Mouse (Mus musculus) gastrocnemius, adult 2 months (tissue): Measurements from ENCODE around the gene Jag2. TPM values are rescaled to one million over a fixed set of nuclear protein-coding genes. Genes with fewer than 3 reads are reported as not detected.

Experiments
- DNase-seq: peaks from one replicate; pipeline ENCODE4 v3.0.0; 2022
- H3K27ac ChIP-seq: fragments of 200-600 bp; 2 replicates; pipeline ENCODE4 v1.8.1; 2022; ENCODE audit warnings: mild to moderate bottlenecking
- H3K4me3 ChIP-seq: fragments of 200-600 bp; 2 replicates; pipeline ENCODE4 v1.8.1; 2022; ENCODE audit warnings: mild to moderate bottlenecking, moderate library complexity
- CTCF ChIP-seq: fragments of 200-600 bp; IDR thresholded peaks from 2 replicates; pipeline ENCODE4 v1.8.1; 2022; ENCODE audit warnings: antibody characterized with exemption, mild to moderate bottlenecking, moderate library complexity
- intact Hi-C: fragments of 180-260 bp; cut with DNase I; formaldehyde crosslinking; loops from one replicate; pipeline ENCODE4 v1.15.1; 2025
- total RNA-seq, 2 experiments: library from RNA; stranded (reverse); gene quantifications; 2 replicates each; pipeline ENCODE4 v1.2.3; 2021

The Jag2 gene
- total RNA-seq, 2 experiments from 2014 or later: 20.3 to 30.2 TPM

GRCm38 (mm10) chr12:112952926-112953565 is 23.5 kb upstream of the Jag2 start:
- Histone ChIP-seq H3K4me3 (no peak overlapping the region), H3K27ac (peak overlapping the region; percentile 66)
- DNase-seq: no peak
- intact Hi-C loops: no loop called here
- TF ChIP-seq CTCF: no peak

- peak; percentile 46 for DNase-seq
- no peak for TF ChIP-seq CTCF
- H3K4me3 ChIP-seq: no peak overlapping the region
- peak overlapping the region; percentile 76 for H3K27ac ChIP-seq
- intact Hi-C loops: no loop called here
Observed at GRCm38 (mm10) chr12:112952433-112952832, 22.9 kb upstream of the Jag2 start.

- Histone ChIP-seq H3K27ac (peak overlapping the region; percentile 76), H3K4me3 (no peak overlapping the region; the same call in 1 of the 2 replicates)
- intact Hi-C loops: no loop called here
- TF ChIP-seq CTCF: no peak
- no peak for DNase-seq
Observed at GRCm38 (mm10) chr12:112951150-112951842, 21.7 kb upstream of the Jag2 start.

GRCm38 (mm10) chr12:112950761-112951129 is 21.2 kb upstream of the Jag2 start:
- intact Hi-C loops: no loop called here
- Histone ChIP-seq H3K4me3 (peak overlapping the region; percentile 81), H3K27ac (peak overlapping the region; percentile 76)
- no peak for DNase-seq
- TF ChIP-seq CTCF: no peak

- no peak for TF ChIP-seq CTCF
- peak; percentile 92 for DNase-seq
- peak overlapping the region; percentile 81 for H3K4me3 ChIP-seq
- peak overlapping the region; percentile 76 for H3K27ac ChIP-seq
- intact Hi-C loops: no loop called here
Observed at GRCm38 (mm10) chr12:112950040-112950760, 20.6 kb upstream of the Jag2 start.

GRCm38 (mm10) chr12:112947307-112947706 is 17.7 kb upstream of the Jag2 start:
- TF ChIP-seq CTCF: peak; percentile 67
- peak; percentile 56 for DNase-seq
- intact Hi-C loops: no loop called here
- H3K4me3 ChIP-seq: no peak overlapping the region
- no peak overlapping the region for H3K27ac ChIP-seq

GRCm38 (mm10) chr12:112943669-112944068 is 14.1 kb upstream of the Jag2 start:
- intact Hi-C loops: loop anchor here (5.0 kb wide), 1 partner anchor 66 kb away; no protein-coding TSS in a partner anchor
- TF ChIP-seq CTCF: no peak
- DNase-seq: no peak
- Histone ChIP-seq H3K27ac (no peak overlapping the region), H3K4me3 (no peak overlapping the region)

- TF ChIP-seq CTCF: no peak
Observed at GRCm38 (mm10) chr12:112941776-112942713, 12.5 kb upstream of the Jag2 start, which contains the start of gene Nudt14. Nudt14 (minus strand) TSS chr12:112942124.

GRCm38 (mm10) chr12:112941156-112941775 is 11.7 kb upstream of the Jag2 start:
- TF ChIP-seq CTCF: no peak
- Histone ChIP-seq H3K27ac (peak overlapping the region; percentile 99), H3K4me3 (peak overlapping the region; percentile 90)
- intact Hi-C loops: loop anchor here (5.0 kb wide), 1 partner anchor 64 kb away; no protein-coding TSS in a partner anchor
- no peak for DNase-seq

More at GRCm38 (mm10) chr12:112941776-112942713, 12.5 kb upstream of the Jag2 start, which contains the start of gene Nudt14:
- peak within 1 kb of the TSS; percentile 99 for H3K27ac ChIP-seq
- intact Hi-C loops: loop anchor here (5.0 kb wide), 1 partner anchor 65 kb away; no protein-coding TSS in a partner anchor
- H3K4me3 ChIP-seq: peak within 1 kb of the TSS; percentile 90
- peak; percentile 88 for DNase-seq

- peak; percentile 55 for DNase-seq
- Histone ChIP-seq H3K4me3 (no peak overlapping the region), H3K27ac (peak overlapping the region; percentile 99; the same call in 1 of the 2 replicates)
- TF ChIP-seq CTCF: no peak
- intact Hi-C loops: loop anchor here (5.0 kb wide), 1 partner anchor 63 kb away; no protein-coding TSS in a partner anchor
Observed at GRCm38 (mm10) chr12:112940710-112941109, 11.1 kb upstream of the Jag2 start.

GRCm38 (mm10) chr12:112940238-112940637 is 10.7 kb upstream of the Jag2 start:
- Histone ChIP-seq H3K4me3 (no peak overlapping the region), H3K27ac (no peak overlapping the region; the same call in 1 of the 2 replicates)
- no peak for DNase-seq
- TF ChIP-seq CTCF: no peak
- intact Hi-C loops: loop anchor here (5.0 kb wide), 1 partner anchor 63 kb away; no protein-coding TSS in a partner anchor
